In genomic region chr1:35527750-35528476, GRCm38 (mm10) we compare ENCODE assay signal across 16 mouse cellular contexts.
A peak's percentile ranks its signal among the peaks of the same experiment; 100 is the strongest.
DNase-seq lines count a peak whose midpoint lies in the region; ATAC-seq and TF ChIP-seq lines count a peak whose summit lies in the region.
"Had no signal": no experiment of that assay in that cellular context is flagged by ENCODE, and none has a peak within 500 bp of the region (broad histone marks: within the 10 kb centered on the region; RNA-seq: fewer than 3 reads in every experiment).

No protein-coding gene starts in this region.

- H3K36me3 ChIP-seq in hindbrain, embryonic 15.5 days: no peaks in the 10 kb centered on the region
- no peaks in the 10 kb centered on the region for H3K36me3 ChIP-seq in hindbrain, embryonic 11.5 days (ENCODE audit: control insufficient read depth, insufficient read depth, low read length)
- no peaks in the 10 kb centered on the region for H3K36me3 ChIP-seq in hindbrain, postnatal 0 days (ENCODE audit: insufficient read depth, low read length)
- H3K36me3 ChIP-seq: embryonic facial prominence, embryonic 10.5 days; heart, embryonic 12.5 days had no signal

- no peak overlapping the region for H3K4me2 ChIP-seq in hindbrain, embryonic 15.5 days
- H3K4me2 ChIP-seq in hindbrain, embryonic 11.5 days (replicated peaks; ENCODE audit: low read depth, low read length): no peak overlapping the region
- no peak overlapping the region for H3K4me2 ChIP-seq in hindbrain, postnatal 0 days (ENCODE audit: low read depth, low read length)
- H3K4me2 ChIP-seq: forebrain, embryonic 13.5 days; heart, embryonic 12.5 days; midbrain, embryonic 11.5 days had no signal

- TF ChIP-seq CTCF in hindbrain, postnatal 0 days (IDR thresholded peaks at IDR 0.05; ENCODE audit: low read depth): no peak

- 62% methylated on average over 12 of the region's 12 CpGs for WGBS in hindbrain, embryonic 15.5 days
- WGBS in hindbrain, embryonic 11.5 days: 82% methylated on average over 12 of the region's 12 CpGs
- WGBS in hindbrain, postnatal 0 days: 67% methylated on average over 12 of the region's 12 CpGs

- H3K27ac ChIP-seq in hindbrain, embryonic 15.5 days (replicated peaks): no peak overlapping the region
- no peak overlapping the region for H3K27ac ChIP-seq in hindbrain, embryonic 11.5 days (ENCODE audit: low read depth, low read length)
- H3K27ac ChIP-seq in hindbrain, postnatal 0 days: no peak overlapping the region
- H3K27ac ChIP-seq: embryonic facial prominence, embryonic 10.5 days; forebrain, embryonic 13.5 days; stomach, postnatal 0 days had no signal

- peaks cover 11% of the 10 kb centered on the region; the same call in 1 of the 2 replicates for H3K4me1 ChIP-seq in hindbrain, embryonic 15.5 days (replicated peaks)
- H3K4me1 ChIP-seq in hindbrain, embryonic 11.5 days (replicated peaks; ENCODE audit: control insufficient read depth, insufficient read depth, low read length): no peaks in the 10 kb centered on the region
- no peaks in the 10 kb centered on the region for H3K4me1 ChIP-seq in hindbrain, postnatal 0 days (ENCODE audit: insufficient read depth, low read length)
- H3K4me1 ChIP-seq: embryonic facial prominence, embryonic 10.5 days; forebrain, embryonic 13.5 days; heart, embryonic 12.5 days had no signal

- peak; percentile 54; the same call in 1 of the 2 replicates for ATAC-seq in hindbrain, embryonic 15.5 days (ENCODE audit: low FRiP score, low read depth)
- no peak for ATAC-seq in hindbrain, embryonic 11.5 days (ENCODE audit: low FRiP score)
- 0 out of 2 replicates have a peak, but pooled peaks have one; percentile 10 for ATAC-seq in hindbrain, postnatal 0 days
- ATAC-seq: forebrain, embryonic 13.5 days; liver, postnatal 0 days had no signal

- no peak overlapping the region for H3K9ac ChIP-seq in hindbrain, embryonic 15.5 days
- no peak overlapping the region for H3K9ac ChIP-seq in hindbrain, embryonic 11.5 days (ENCODE audit: low read depth, low read length)
- H3K9ac ChIP-seq in hindbrain, postnatal 0 days (replicated peaks; ENCODE audit: low read length): no peak overlapping the region
- H3K9ac ChIP-seq: forebrain, embryonic 13.5 days; heart, embryonic 12.5 days; liver, postnatal 0 days had no signal

- no peaks in the 10 kb centered on the region for H3K9me3 ChIP-seq in hindbrain, embryonic 15.5 days
- H3K9me3 ChIP-seq in hindbrain, embryonic 11.5 days (ENCODE audit: control insufficient read depth, low read length): no peaks in the 10 kb centered on the region
- H3K9me3 ChIP-seq in hindbrain, postnatal 0 days (ENCODE audit: low read length): no peaks in the 10 kb centered on the region
- H3K9me3 ChIP-seq: embryonic facial prominence, embryonic 10.5 days; forebrain, embryonic 13.5 days; heart, embryonic 12.5 days had no signal

- H3K27me3 ChIP-seq in hindbrain, embryonic 15.5 days: no peaks in the 10 kb centered on the region
- H3K27me3 ChIP-seq in hindbrain, embryonic 11.5 days (ENCODE audit: control insufficient read depth, insufficient read depth, low read length): no peaks in the 10 kb centered on the region
- H3K27me3 ChIP-seq in hindbrain, postnatal 0 days (ENCODE audit: insufficient read depth, low read length): no peaks in the 10 kb centered on the region
- H3K27me3 ChIP-seq: forebrain, embryonic 13.5 days; heart, embryonic 12.5 days had no signal

- no peak overlapping the region for H3K4me3 ChIP-seq in hindbrain, embryonic 15.5 days
- no peak overlapping the region for H3K4me3 ChIP-seq in hindbrain, embryonic 11.5 days (ENCODE audit: low read depth, low read length)
- H3K4me3 ChIP-seq in hindbrain, postnatal 0 days (ENCODE audit: low read length): no peak overlapping the region
- H3K4me3 ChIP-seq: embryonic facial prominence, embryonic 10.5 days; forebrain, embryonic 13.5 days; heart, embryonic 12.5 days had no signal

- no peak for DNase-seq in hindbrain, embryonic 11.5 days (ENCODE audit: low spot score)
- peak; percentile 1 for DNase-seq in ZHBTc4 (ENCODE audit: low read depth, low spot score)
- peak; percentile 23 for DNase-seq in hindbrain, postnatal 0 days (ENCODE audit: low spot score)
- peak; percentile 71 for DNase-seq in mesoderm, embryonic 11.5 days (ENCODE audit: low read depth, low spot score)
- no peak for DNase-seq in ovary, postnatal 10 days (ENCODE audit: low spot score)
- no peak for DNase-seq in cerebellum, adult 11-12 months
- DNase-seq: cerebellum, adult 9-11 months; heart, postnatal 36 days; liver; liver, postnatal 0 days had no signal

Comparison
In these comparisons a context has a peak if more than half of its experiments do, and no peak if none do; other contexts are left out.
1. DNase-seq: peak in ZHBTc4 (single experiment), hindbrain, postnatal 0 days (single experiment) and mesoderm, embryonic 11.5 days (single experiment); none in hindbrain, embryonic 11.5 days (single experiment), ovary, postnatal 10 days (single experiment) and cerebellum, adult 11-12 months (single experiment).